Mouse (Mus musculus): ENCODE measurements around the gene Gm29133. TPM values are rescaled to one million over a fixed set of nuclear protein-coding genes. Genes with fewer than 3 reads are reported as not detected.

Gene Gm29133
- polyA plus RNA-seq (2015; fragmentation: Nextera tagmentation; extraction: Ambion mirVana): not detected in 2 replicates

- Histone ChIP-seq H3K4me2 (ENCODE audit: low read depth, low read length) (no peak within 1 kb of the TSS), H3K27me3 (ENCODE audit: control insufficient read depth, insufficient read depth, low read depth, low read length) (no peaks in the 10 kb centered on the region), H3K9ac (ENCODE audit: low read length) (no peak within 1 kb of the TSS), H3K36me3 (ENCODE audit: control insufficient read depth, insufficient read depth, low read length) (no peaks in the 10 kb centered on the region), H3K27ac (ENCODE audit: low read length) (no peak within 1 kb of the TSS), H3K4me3 (ENCODE audit: low read length) (no peak within 1 kb of the TSS), H3K9me3 (ENCODE audit: control insufficient read depth, low read length) (no peaks in the 10 kb centered on the region), H3K4me1 (replicated peaks; ENCODE audit: control insufficient read depth, insufficient read depth, low read length) (no peaks in the 10 kb centered on the region)
- ATAC-seq (ENCODE audit: low read depth): no peak
- 58% methylated on average over 5 of the region's 5 CpGs for WGBS
These were observed at the start of gene Gm29133 for GRCm38 (mm10) chr3:75747897-75748296. Gene Gm29133 (plus strand): TSS chr3:75748197.

GRCm38 (mm10) chr3:75699088-75699487, 48.9 kb upstream of the Gm29133 start:
- no peak overlapping the region for H3K27ac ChIP-seq (ENCODE audit: low read length)
- no peak for ATAC-seq (ENCODE audit: low read depth)
- 71% methylated on average over 3 of the region's 3 CpGs for WGBS
- no peaks in the 10 kb centered on the region for H3K27me3 ChIP-seq (ENCODE audit: control insufficient read depth, insufficient read depth, low read depth, low read length)
- no peaks in the 10 kb centered on the region for H3K36me3 ChIP-seq (ENCODE audit: control insufficient read depth, insufficient read depth, low read length)
- H3K9ac ChIP-seq (ENCODE audit: low read length): no peak overlapping the region
- no peaks in the 10 kb centered on the region for H3K4me1 ChIP-seq (replicated peaks; ENCODE audit: control insufficient read depth, insufficient read depth, low read length)
- no peak overlapping the region for H3K4me3 ChIP-seq (ENCODE audit: low read length)
- H3K9me3 ChIP-seq (ENCODE audit: control insufficient read depth, low read length): no peaks in the 10 kb centered on the region
- no peak overlapping the region for H3K4me2 ChIP-seq (ENCODE audit: low read depth, low read length)

- WGBS: 61% methylated on average over 3 of the region's 3 CpGs
- Histone ChIP-seq H3K9ac (ENCODE audit: low read length) (no peak overlapping the region), H3K9me3 (ENCODE audit: control insufficient read depth, low read length) (no peaks in the 10 kb centered on the region), H3K36me3 (ENCODE audit: control insufficient read depth, insufficient read depth, low read length) (no peaks in the 10 kb centered on the region), H3K4me1 (replicated peaks; ENCODE audit: control insufficient read depth, insufficient read depth, low read length) (no peaks in the 10 kb centered on the region), H3K27me3 (ENCODE audit: control insufficient read depth, insufficient read depth, low read depth, low read length) (no peaks in the 10 kb centered on the region), H3K27ac (ENCODE audit: low read length) (no peak overlapping the region), H3K4me3 (ENCODE audit: low read length) (no peak overlapping the region), H3K4me2 (ENCODE audit: low read depth, low read length) (no peak overlapping the region)
- no peak for ATAC-seq (ENCODE audit: low read depth)
These were observed 46.7 kb upstream of the Gm29133 start for GRCm38 (mm10) chr3:75701336-75701735.

GRCm38 (mm10) chr3:75706536-75706935, 41.5 kb upstream of the Gm29133 start:
- H3K9ac ChIP-seq (ENCODE audit: low read length): no peak overlapping the region
- no peaks in the 10 kb centered on the region for H3K36me3 ChIP-seq (ENCODE audit: control insufficient read depth, insufficient read depth, low read length)
- WGBS: 65% methylated on average over 3 of the region's 3 CpGs
- H3K9me3 ChIP-seq (ENCODE audit: control insufficient read depth, low read length): no peaks in the 10 kb centered on the region
- no peak for ATAC-seq (ENCODE audit: low read depth)
- no peak overlapping the region for H3K4me2 ChIP-seq (ENCODE audit: low read depth, low read length)
- H3K27ac ChIP-seq (ENCODE audit: low read length): no peak overlapping the region
- no peak overlapping the region for H3K4me3 ChIP-seq (ENCODE audit: low read length)
- no peaks in the 10 kb centered on the region for H3K4me1 ChIP-seq (replicated peaks; ENCODE audit: control insufficient read depth, insufficient read depth, low read length)
- no peaks in the 10 kb centered on the region for H3K27me3 ChIP-seq (ENCODE audit: control insufficient read depth, insufficient read depth, low read depth, low read length)

GRCm38 (mm10) chr3:75713678-75714295, 34.2 kb upstream of the Gm29133 start:
- H3K9me3 ChIP-seq (ENCODE audit: control insufficient read depth, low read length): no peaks in the 10 kb centered on the region
- H3K27me3 ChIP-seq (ENCODE audit: control insufficient read depth, insufficient read depth, low read depth, low read length): no peaks in the 10 kb centered on the region
- H3K4me3 ChIP-seq (ENCODE audit: low read length): no peak overlapping the region
- no peaks in the 10 kb centered on the region for H3K36me3 ChIP-seq (ENCODE audit: control insufficient read depth, insufficient read depth, low read length)
- ATAC-seq (ENCODE audit: low read depth): no peak
- H3K9ac ChIP-seq (ENCODE audit: low read length): no peak overlapping the region
- no peaks in the 10 kb centered on the region for H3K4me1 ChIP-seq (replicated peaks; ENCODE audit: control insufficient read depth, insufficient read depth, low read length)
- H3K27ac ChIP-seq (ENCODE audit: low read length): no peak overlapping the region
- WGBS: 64% methylated on average over 3 of the region's 3 CpGs
- no peak overlapping the region for H3K4me2 ChIP-seq (ENCODE audit: low read depth, low read length)

GRCm38 (mm10) chr3:75720663-75721062, 27.3 kb upstream of the Gm29133 start:
- Histone ChIP-seq H3K27ac (ENCODE audit: low read length) (no peak overlapping the region), H3K9ac (ENCODE audit: low read length) (no peak overlapping the region), H3K36me3 (ENCODE audit: control insufficient read depth, insufficient read depth, low read length) (no peaks in the 10 kb centered on the region), H3K4me1 (replicated peaks; ENCODE audit: control insufficient read depth, insufficient read depth, low read length) (no peaks in the 10 kb centered on the region), H3K4me3 (ENCODE audit: low read length) (no peak overlapping the region), H3K4me2 (ENCODE audit: low read depth, low read length) (no peak overlapping the region), H3K27me3 (ENCODE audit: control insufficient read depth, insufficient read depth, low read depth, low read length) (no peaks in the 10 kb centered on the region), H3K9me3 (ENCODE audit: control insufficient read depth, low read length) (no peaks in the 10 kb centered on the region)
- ATAC-seq (ENCODE audit: low read depth): no peak
- WGBS: 13% methylated on average over 2 of the region's 2 CpGs

GRCm38 (mm10) chr3:75730982-75731600, 16.9 kb upstream of the Gm29133 start:
- Histone ChIP-seq H3K36me3 (ENCODE audit: control insufficient read depth, insufficient read depth, low read length) (no peaks in the 10 kb centered on the region), H3K9ac (ENCODE audit: low read length) (no peak overlapping the region), H3K27ac (ENCODE audit: low read length) (no peak overlapping the region), H3K27me3 (ENCODE audit: control insufficient read depth, insufficient read depth, low read depth, low read length) (no peaks in the 10 kb centered on the region), H3K9me3 (ENCODE audit: control insufficient read depth, low read length) (no peaks in the 10 kb centered on the region), H3K4me1 (replicated peaks; ENCODE audit: control insufficient read depth, insufficient read depth, low read length) (no peaks in the 10 kb centered on the region), H3K4me3 (ENCODE audit: low read length) (no peak overlapping the region), H3K4me2 (ENCODE audit: low read depth, low read length) (no peak overlapping the region)
- ATAC-seq (ENCODE audit: low read depth): no peak
- 66% methylated on average over 3 of the region's 3 CpGs for WGBS

- H3K4me2 ChIP-seq (ENCODE audit: low read depth, low read length): no peak overlapping the region
- no peaks in the 10 kb centered on the region for H3K4me1 ChIP-seq (replicated peaks; ENCODE audit: control insufficient read depth, insufficient read depth, low read length)
- no peak overlapping the region for H3K9ac ChIP-seq (ENCODE audit: low read length)
- no peaks in the 10 kb centered on the region for H3K27me3 ChIP-seq (ENCODE audit: control insufficient read depth, insufficient read depth, low read depth, low read length)
- no peak overlapping the region for H3K4me3 ChIP-seq (ENCODE audit: low read length)
- ATAC-seq (ENCODE audit: low read depth): no peak
- H3K36me3 ChIP-seq (ENCODE audit: control insufficient read depth, insufficient read depth, low read length): no peaks in the 10 kb centered on the region
- 73% methylated on average over 4 of the region's 4 CpGs for WGBS
- H3K27ac ChIP-seq (ENCODE audit: low read length): no peak overlapping the region
- no peaks in the 10 kb centered on the region for H3K9me3 ChIP-seq (ENCODE audit: control insufficient read depth, low read length)
These were observed 4.1 kb upstream of the Gm29133 start for GRCm38 (mm10) chr3:75743664-75744437.

- H3K4me3 ChIP-seq (ENCODE audit: low read length): no peak overlapping the region
- no peaks in the 10 kb centered on the region for H3K36me3 ChIP-seq (ENCODE audit: control insufficient read depth, insufficient read depth, low read length)
- H3K4me2 ChIP-seq (ENCODE audit: low read depth, low read length): no peak overlapping the region
- no peaks in the 10 kb centered on the region for H3K4me1 ChIP-seq (replicated peaks; ENCODE audit: control insufficient read depth, insufficient read depth, low read length)
- H3K9ac ChIP-seq (ENCODE audit: low read length): no peak overlapping the region
- no peak overlapping the region for H3K27ac ChIP-seq (ENCODE audit: low read length)
- no peaks in the 10 kb centered on the region for H3K27me3 ChIP-seq (ENCODE audit: control insufficient read depth, insufficient read depth, low read depth, low read length)
- WGBS: 45% methylated on average over 2 of the region's 2 CpGs
- ATAC-seq (ENCODE audit: low read depth): peak; percentile 23; the same call in 1 of the 2 replicates
- H3K9me3 ChIP-seq (ENCODE audit: control insufficient read depth, low read length): no peaks in the 10 kb centered on the region
These were observed 2.7 kb upstream of the Gm29133 start for GRCm38 (mm10) chr3:75745343-75745742.
